Mouse (Mus musculus) spleen, adult 2 months (tissue): ENCODE data around the gene Lgals4.

Experiments used
- CTCF ChIP-seq: fragments of 200-500 bp; IDR thresholded peaks from 2 replicates; pipeline ENCODE4 v1.5.1; 2011; ENCODE audit warnings: mild to moderate bottlenecking, inconsistent platforms; ENCODE audit not compliant: insufficient read depth, insufficient read length, insufficient replicate concordance; ENCODE audit errors: extremely low read depth
- POLR2A ChIP-seq: fragments of 200-500 bp; IDR thresholded peaks from 2 replicates; pipeline ENCODE4 v1.6.1; 2011; ENCODE audit warnings: low read depth, low read length, inconsistent platforms

DNA sequence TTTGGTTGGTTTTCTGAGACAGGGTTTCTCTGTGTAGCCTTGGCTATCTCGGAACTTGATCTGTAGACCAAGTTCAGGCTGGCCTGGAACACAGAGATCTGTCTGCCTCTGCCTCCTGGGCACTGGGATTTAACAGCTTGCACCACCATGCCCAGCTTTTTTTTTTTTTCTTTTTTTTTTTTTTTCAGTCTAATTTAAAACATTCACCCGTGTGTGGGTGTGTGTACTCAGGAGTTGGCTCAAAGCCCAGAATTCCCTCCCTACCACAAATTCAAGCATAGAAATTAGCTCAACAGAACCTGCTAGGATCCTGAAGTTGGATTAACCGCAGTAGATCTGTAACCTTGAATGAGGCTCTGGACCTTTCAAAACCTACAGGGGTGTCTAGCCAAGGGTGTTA lies 6.3 kb upstream of the Lgals4 start:
- no peak for TF ChIP-seq POLR2A
- no peak for TF ChIP-seq CTCF
